Mouse (Mus musculus) layer of hippocampus, postnatal 10 days (tissue): ENCODE data around the gene Myo3b. TPM values are rescaled to one million over a fixed set of nuclear protein-coding genes. Genes with fewer than 3 reads are reported as not detected.
"Not testable (repeated sequence)": the region's sequence is repeated elsewhere in the genome, so short reads cannot be mapped to it uniquely, and the experiment has no call there.

ENCODE experiments used
- DNase-seq, 2 experiments: peaks; one replicate each; pipeline ENCODE4 v3.0.0; 2021; ENCODE audit warnings: low spot score in 2 of 2
- long read RNA-seq: library from polyadenylated mRNA; stranded (forward); transcript quantifications from one replicate; pipeline ENCODE4 v2.0.0, GENCODE M21; 2023
- total RNA-seq, 2 experiments: library from RNA; stranded (reverse); gene quantifications; 2 replicates each; pipeline ENCODE4 v1.2.3; 2021

The Myo3b gene
- total RNA-seq: 1 to 10 TPM; 1.5 to 1.6 TPM
- long read RNA-seq, partial matches to known transcripts: 0 of 1 reads
- long read RNA-seq, other reads (novel, unspliced or antisense): 1 of 1 reads

- no peak for DNase-seq
Measured at GRCm38 (mm10) chr2:70038752-70039151, at the start of gene Myo3b. Gene Myo3b (plus strand): TSS chr2:70039126.

- DNase-seq: no peak
Measured at GRCm38 (mm10) chr2:69989224-69989623, 49.7 kb upstream of the Myo3b start.

- DNase-seq: no peak
Measured at GRCm38 (mm10) chr2:69990647-69991046, 48.3 kb upstream of the Myo3b start.

GRCm38 (mm10) chr2:69994082-69994736 lies 44.7 kb upstream of the Myo3b start:
- DNase-seq: not testable (repeated sequence)

GRCm38 (mm10) chr2:69994779-69995178 lies 44.1 kb upstream of the Myo3b start:
- no peak for DNase-seq

- DNase-seq: no peak
Measured at GRCm38 (mm10) chr2:69999097-69999770, 39.7 kb upstream of the Myo3b start.

- no peak for DNase-seq
Measured at GRCm38 (mm10) chr2:70000316-70000715, 38.6 kb upstream of the Myo3b start.

- no peak for DNase-seq
Measured at GRCm38 (mm10) chr2:70006492-70006891, 32.4 kb upstream of the Myo3b start.

GRCm38 (mm10) chr2:70012941-70013340 lies 26.0 kb upstream of the Myo3b start:
- DNase-seq: no peak

- peak; percentile 37 to 52 for DNase-seq
Measured at GRCm38 (mm10) chr2:70018236-70018635, 20.7 kb upstream of the Myo3b start.

GRCm38 (mm10) chr2:70024454-70024853 lies 14.5 kb upstream of the Myo3b start:
- no peak for DNase-seq

- no peak for DNase-seq
Measured at GRCm38 (mm10) chr2:70025711-70026110, 13.2 kb upstream of the Myo3b start.

GRCm38 (mm10) chr2:70031472-70031871 lies 7.5 kb upstream of the Myo3b start:
- DNase-seq: no peak

GRCm38 (mm10) chr2:70034895-70035294 lies 4.0 kb upstream of the Myo3b start:
- DNase-seq: no peak

GRCm38 (mm10) chr2:70035358-70035757 lies 3.6 kb upstream of the Myo3b start:
- no peak for DNase-seq

- DNase-seq: no peak
Measured at GRCm38 (mm10) chr2:70037221-70037620, 1.7 kb upstream of the Myo3b start.

GRCm38 (mm10) chr2:70044466-70044865 lies 5.5 kb downstream of the Myo3b start:
- DNase-seq: no peak

- DNase-seq: no peak
Measured at GRCm38 (mm10) chr2:70047868-70048267, 8.9 kb downstream of the Myo3b start.

- no peak for DNase-seq
Measured at GRCm38 (mm10) chr2:70053803-70054202, 14.9 kb downstream of the Myo3b start.

GRCm38 (mm10) chr2:70058201-70058600 lies 19.3 kb downstream of the Myo3b start:
- DNase-seq: no peak

- no peak for DNase-seq
Measured at GRCm38 (mm10) chr2:70060359-70061345, 21.7 kb downstream of the Myo3b start.

GRCm38 (mm10) chr2:70065116-70065515 lies 26.2 kb downstream of the Myo3b start:
- no peak for DNase-seq
